Mouse (Mus musculus): ENCODE measurements around the gene Adar. TPM values are rescaled to one million over a fixed set of nuclear protein-coding genes. Genes with fewer than 3 reads are reported as not detected.

Gene Adar
- total and polyA plus RNA-seq, 3 experiments, result 11.5 to 33.1 (median 20.4) TPM

DNA sequence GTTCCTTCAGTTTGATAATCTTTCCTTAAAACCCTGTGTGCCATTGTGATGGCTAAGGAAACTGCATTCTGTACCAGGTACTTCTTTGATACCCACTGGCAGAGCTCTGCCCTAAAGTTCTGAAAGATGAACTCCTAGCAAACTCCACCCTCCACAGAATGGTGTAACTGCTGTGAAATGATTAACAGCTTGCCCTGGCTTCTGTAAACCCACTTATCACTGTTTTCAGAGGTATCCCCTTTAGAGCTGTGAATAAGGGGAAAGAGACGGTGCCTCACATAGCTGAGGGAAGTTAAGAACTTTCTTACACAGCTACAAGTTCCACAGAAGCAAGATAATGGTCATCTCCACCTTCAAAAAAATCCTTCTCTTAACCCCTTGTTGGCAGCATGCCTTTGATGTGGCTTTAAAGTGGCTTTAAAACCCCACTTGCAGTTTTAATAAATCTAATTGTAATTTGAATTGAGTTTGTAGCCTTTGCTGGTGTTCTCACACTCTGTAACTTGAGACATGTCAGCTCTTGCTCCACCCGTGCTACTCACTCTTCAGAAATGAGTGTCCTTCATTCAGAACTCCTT, 55.7 kb downstream of the Adar start:
- Histone ChIP-seq H3K36me3 (replicated peaks in 1 of 2; ENCODE audit: control insufficient read depth in 1 of 2, insufficient read depth in 1 of 2, low read length in 1 of 2) (peaks cover 0 to 30% of the 10 kb centered on the region in 2 experiments), H3K4me3 (replicated peaks in 1 of 3; ENCODE audit: low read depth in 2 of 3, low read length in 2 of 3, poor library complexity in 1 of 3) (no peak overlapping the region), H3K4me2 (ENCODE audit: insufficient read depth, low read depth, poor library complexity, severe bottlenecking) (no peak overlapping the region), H3K9me3 (replicated peaks; ENCODE audit: low read length) (no peaks in the 10 kb centered on the region), H3K4me1 (ENCODE audit: control insufficient read depth in 1 of 2, insufficient read depth in 2 of 2) (peaks cover 14 to 35% of the 10 kb centered on the region in 2 experiments; a peak in 3 of 4 replicates), H3K79me2 (replicated peaks; ENCODE audit: control insufficient read depth, extremely low read depth, insufficient read depth, poor library complexity, severe bottlenecking) (peaks cover 23% of the 10 kb centered on the region), H3K27ac (ENCODE audit: insufficient read depth, low read depth) (no peak overlapping the region), H3K9ac (ENCODE audit: insufficient read depth, low read depth) (no peak overlapping the region), H3K27me3 (replicated peaks) (no peaks in the 10 kb centered on the region)
- TF ChIP-seq BHLHE40 (IDR thresholded peaks at IDR 0.05; ENCODE audit: low read depth, low read length), result peak; percentile 74
- TF ChIP-seq SIN3A (IDR thresholded peaks at IDR 0.05; ENCODE audit: low read length), result no peak
- TF ChIP-seq IRF4 (IDR thresholded peaks at IDR 0.05; ENCODE audit: low read depth, low read length), result peak; percentile 45; the same call in 1 of the 2 replicates
- TF ChIP-seq EP300 (IDR thresholded peaks at IDR 0.05; ENCODE audit: low read length), result peak; percentile 34; the same call in 1 of the 2 replicates
- in situ Hi-C loops (cut with MboI; ENCODE audit: low pct_ligation_motif_present, low pct_unique_long_range_greater_than_20kb, low sequenced_read_pairs) (loop anchor here (25.0 kb wide), 1 partner anchor 433 kb away; the partner anchor contains the start of genes Adam15 and Efna4), dilution Hi-C loops (cut with MboI; ENCODE audit: extremely low pct_ligation_motif_present, extremely low pct_unique_long_range_greater_than_20kb, low sequenced_read_pairs) (no loop called here)
- no peak for DNase-seq (ENCODE audit: extremely low read depth)

DNA sequence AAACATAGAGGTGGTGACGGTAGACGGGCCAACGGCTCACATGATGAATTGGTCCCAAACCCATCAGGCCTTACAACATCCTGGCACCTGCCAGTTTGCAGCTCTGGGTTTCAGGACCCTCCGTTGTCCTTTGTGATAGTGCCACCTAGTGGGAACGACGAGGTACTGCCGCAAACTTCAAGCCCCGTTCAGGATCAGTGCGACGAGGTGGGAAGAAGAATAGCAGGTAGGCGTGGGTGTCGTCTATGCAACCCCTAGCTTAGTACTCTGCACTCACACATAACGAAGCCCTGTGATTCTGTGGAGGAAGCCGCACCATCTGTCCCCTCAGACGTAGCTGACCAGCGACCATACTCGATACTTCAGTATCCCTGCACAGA, 57.8 kb downstream of the Adar start:
- in situ Hi-C loops (cut with MboI; ENCODE audit: low pct_ligation_motif_present, low pct_unique_long_range_greater_than_20kb, low sequenced_read_pairs) (loop anchor here (25.0 kb wide), 1 partner anchor 435 kb away; the partner anchor contains the start of genes Adam15 and Efna4), dilution Hi-C loops (cut with MboI; ENCODE audit: extremely low pct_ligation_motif_present, extremely low pct_unique_long_range_greater_than_20kb, low sequenced_read_pairs) (no loop called here)
- Histone ChIP-seq H3K27me3 (replicated peaks) (no peaks in the 10 kb centered on the region), H3K79me2 (replicated peaks; ENCODE audit: control insufficient read depth, extremely low read depth, insufficient read depth, poor library complexity, severe bottlenecking) (peaks cover 27% of the 10 kb centered on the region), H3K27ac (ENCODE audit: insufficient read depth, low read depth) (peak overlapping the region; percentile 81), H3K4me2 (ENCODE audit: insufficient read depth, low read depth, poor library complexity, severe bottlenecking) (peak overlapping the region; percentile 75), H3K9me3 (replicated peaks; ENCODE audit: low read length) (no peaks in the 10 kb centered on the region), H3K9ac (ENCODE audit: insufficient read depth, low read depth) (peak overlapping the region; percentile 48), H3K36me3 (replicated peaks in 1 of 2; ENCODE audit: control insufficient read depth in 1 of 2, insufficient read depth in 1 of 2, low read length in 1 of 2) (peaks cover 15 to 51% of the 10 kb centered on the region in 2 experiments), H3K4me3 (replicated peaks in 1 of 3; ENCODE audit: low read depth in 2 of 3, low read length in 2 of 3, poor library complexity in 1 of 3) (peak overlapping the region; percentile 58 to 90 (median 65)), H3K4me1 (ENCODE audit: control insufficient read depth in 1 of 2, insufficient read depth in 2 of 2) (peaks cover 15 to 49% of the 10 kb centered on the region in 2 experiments; a peak in 3 of 4 replicates)
- DNase-seq (ENCODE audit: extremely low read depth), result peak; percentile 94
- TF ChIP-seq ZC3H11A (IDR thresholded peaks at IDR 0.05; ENCODE audit: low read depth, low read length) (no peak), ZNF384 (IDR thresholded peaks at IDR 0.05; ENCODE audit: low read depth, low read length) (no peak), EP300 (IDR thresholded peaks at IDR 0.05; ENCODE audit: low read length) (no peak), ZKSCAN1 (IDR thresholded peaks at IDR 0.05; ENCODE audit: borderline replicate concordance, low read depth, low read length) (no peak), MXI1 (IDR thresholded peaks at IDR 0.05; ENCODE audit: low read depth, low read length) (no peak), MYC (IDR thresholded peaks at IDR 0.05; ENCODE audit: low read depth, low read length) (peak; percentile 42; the same call in 1 of the 2 replicates), POLR2AphosphoS2 (IDR thresholded peaks at IDR 0.05; ENCODE audit: low read depth, low read length) (no peak), JUN (IDR thresholded peaks at IDR 0.05; ENCODE audit: insufficient read depth, low read depth, low read length) (no peak), UBTF (IDR thresholded peaks at IDR 0.05; ENCODE audit: low read depth, low read length) (no peak), CHD1 (IDR thresholded peaks at IDR 0.05; ENCODE audit: low read depth, low read length) (no peak), CTCF (conservative IDR thresholded peaks at IDR 0.05 in 1 of 2, IDR thresholded peaks at IDR 0.05 in 1 of 2; ENCODE audit: low read depth in 2 of 2, low read length in 2 of 2) (peak; percentile 89 to 97), ETS1 (conservative IDR thresholded peaks at IDR 0.05; ENCODE audit: low read depth, low read length) (no peak), PAX5 (IDR thresholded peaks at IDR 0.05; ENCODE audit: low read length) (no peak), USF1 (IDR thresholded peaks at IDR 0.05; ENCODE audit: low read depth, low read length) (no peak), NELFE (IDR thresholded peaks at IDR 0.05; ENCODE audit: low read depth, low read length) (no peak), NRF1 (IDR thresholded peaks at IDR 0.05; ENCODE audit: low read depth, low read length) (no peak), KAT2A (IDR thresholded peaks at IDR 0.05; ENCODE audit: insufficient replicate concordance, low read length) (no peak), SIN3A (IDR thresholded peaks at IDR 0.05; ENCODE audit: low read length) (peak; percentile 47; the same call in 1 of the 2 replicates), SMC3 (IDR thresholded peaks at IDR 0.05; ENCODE audit: low read depth, low read length) (peak; percentile 80), MAX (IDR thresholded peaks at IDR 0.05; ENCODE audit: low read length) (no peak), RAD21 (IDR thresholded peaks at IDR 0.05; ENCODE audit: low read depth, low read length) (no peak; the same call in none of the 2 replicates), E2F4 (IDR thresholded peaks at IDR 0.05; ENCODE audit: insufficient replicate concordance, low read depth, low read length) (no peak), MAZ (IDR thresholded peaks at IDR 0.05; ENCODE audit: low read depth, low read length) (no peak), POLR2A (IDR thresholded peaks at IDR 0.05; ENCODE audit: low read depth, low read length) (no peak), GABPA (IDR thresholded peaks at IDR 0.05; ENCODE audit: insufficient replicate concordance, low read depth, low read length) (no peak), BHLHE40 (IDR thresholded peaks at IDR 0.05; ENCODE audit: low read depth, low read length) (peak; percentile 86)
